Mouse (Mus musculus) heart, embryonic 11.5 days (tissue): ENCODE results near the gene Cyb5d2. TPM values are rescaled to one million over a fixed set of nuclear protein-coding genes. Genes with fewer than 3 reads are reported as not detected.

Source experiments
- ATAC-seq: fragments of 200-750 bp; cut with Nextera tagmentation; replicated peaks from 2 replicates; pipeline ENCODE4 v1.8.0; 2017; ENCODE audit warnings: moderate library complexity; ENCODE audit not compliant: insufficient number of reproducible peaks, low FRiP score, low TSS enrichment
- H3K27ac ChIP-seq: fragments of 300-500 bp; sonication (generic); 2 replicates; pipeline ENCODE4 v1.5.1; 2014; ENCODE audit warnings: mild to moderate bottlenecking, low read depth, low read length
- H3K27me3 ChIP-seq: fragments of 300-500 bp; sonication (generic); 2 replicates; pipeline ENCODE4 v1.6.1; 2014; ENCODE audit warnings: mild to moderate bottlenecking, low read length, mixed read lengths; ENCODE audit not compliant: control insufficient read depth, insufficient read depth
- H3K36me3 ChIP-seq: fragments of 300-500 bp; sonication (generic); 2 replicates; pipeline ENCODE4 v1.6.1; 2014; ENCODE audit warnings: mild to moderate bottlenecking, low read length, moderate library complexity, mixed read lengths; ENCODE audit not compliant: control insufficient read depth, insufficient read depth
- H3K4me1 ChIP-seq: fragments of 300-500 bp; sonication (generic); 2 replicates; pipeline ENCODE4 v1.6.1; 2014; ENCODE audit warnings: low read length; ENCODE audit not compliant: control insufficient read depth, insufficient read depth
- H3K4me2 ChIP-seq: fragments of 300-500 bp; sonication (generic); 2 replicates; pipeline ENCODE4 v1.6.1; 2014; ENCODE audit warnings: mild to moderate bottlenecking, moderate library complexity
- H3K4me3 ChIP-seq: fragments of 300-500 bp; sonication (generic); 2 replicates; pipeline ENCODE4 v1.5.1; 2014; ENCODE audit warnings: low read depth, low read length
- H3K9ac ChIP-seq: fragments of 300-500 bp; sonication (generic); 2 replicates; pipeline ENCODE4 v1.6.1; 2014; ENCODE audit warnings: mild to moderate bottlenecking, low read depth, low read length, moderate library complexity
- H3K9me3 ChIP-seq: fragments of 300-500 bp; sonication (generic); replicated peaks from 2 replicates; pipeline ENCODE4 v1.6.1; 2016; ENCODE audit warnings: low read length; ENCODE audit not compliant: control insufficient read depth
- WGBS: fragments of 180-500 bp; shearing (Covaris S2); extraction: QIAGEN DNeasy Blood & Tissue Kit; methylation state at CpG from one replicate; pipeline ENCODE4 v1.1.7; 2014; ENCODE audit not compliant: insufficient replicate concordance; 5-methylcytosine and 5-hydroxymethylcytosine counted together
- polyA plus RNA-seq: library from polyadenylated mRNA; unstranded; fragments of >200 nt; fragmentation: Nextera tagmentation; extraction: Ambion mirVana; gene quantifications from 2 replicates; pipeline ENCODE4 v1.2.1, GENCODE M21; 2014

Gene Cyb5d2
- polyA plus RNA-seq, 1 experiment from 2014 or later: 5.4 TPM

DNA sequence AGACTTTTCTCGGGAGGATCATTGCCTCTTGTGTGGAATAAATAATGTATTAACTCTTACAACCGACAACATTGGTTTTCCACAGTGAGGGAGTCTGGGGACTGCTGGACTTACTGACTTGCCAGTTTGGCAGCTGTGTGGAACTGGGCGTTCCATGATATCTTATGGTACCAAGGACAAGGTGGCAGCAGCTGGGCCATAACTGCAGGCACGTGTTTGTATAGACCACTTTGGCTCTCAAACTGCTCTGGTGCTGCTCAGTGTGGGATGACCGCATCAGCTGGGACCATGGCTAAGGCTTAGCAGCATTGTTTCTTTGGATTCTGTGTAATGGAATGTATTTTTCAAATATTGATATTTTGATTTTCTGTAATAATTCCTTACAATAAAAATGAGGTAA lies 25.1 kb downstream of the Cyb5d2 start:
- Histone ChIP-seq H3K9me3 (no peaks in the 10 kb centered on the region), H3K9ac (no peak overlapping the region), H3K4me1 (no peaks in the 10 kb centered on the region), H3K4me2 (no peak overlapping the region), H3K27ac (no peak overlapping the region), H3K4me3 (no peak overlapping the region), H3K27me3 (no peaks in the 10 kb centered on the region), H3K36me3 (peaks cover 3% of the 10 kb centered on the region; the same call in 1 of the 2 replicates)
- no peak for ATAC-seq
- WGBS: 88% methylated on average over 5 of the region's 5 CpGs

GRCm38 (mm10) chr11:72770324-72770723 lies 25.6 kb downstream of the Cyb5d2 start:
- H3K4me3 ChIP-seq: no peak overlapping the region
- H3K9ac ChIP-seq: no peak overlapping the region
- no peaks in the 10 kb centered on the region for H3K4me1 ChIP-seq
- peaks cover 3% of the 10 kb centered on the region; the same call in 1 of the 2 replicates for H3K36me3 ChIP-seq
- WGBS: 90% methylated on average over 3 of the region's 3 CpGs
- no peak for ATAC-seq
- no peaks in the 10 kb centered on the region for H3K9me3 ChIP-seq
- H3K27ac ChIP-seq: no peak overlapping the region
- no peaks in the 10 kb centered on the region for H3K27me3 ChIP-seq
- H3K4me2 ChIP-seq: no peak overlapping the region

- Histone ChIP-seq H3K27ac (no peak overlapping the region), H3K36me3 (peaks cover 8% of the 10 kb centered on the region; the same call in 1 of the 2 replicates), H3K4me2 (no peak overlapping the region), H3K27me3 (no peaks in the 10 kb centered on the region), H3K4me3 (no peak overlapping the region), H3K4me1 (no peaks in the 10 kb centered on the region), H3K9me3 (no peaks in the 10 kb centered on the region), H3K9ac (no peak overlapping the region)
- WGBS: 83% methylated on average over 3 of the region's 3 CpGs
- ATAC-seq: no peak
These were observed 26.9 kb downstream of the Cyb5d2 start for GRCm38 (mm10) chr11:72769061-72769460.

GRCm38 (mm10) chr11:72767716-72768115 lies 28.2 kb downstream of the Cyb5d2 start:
- H3K4me1 ChIP-seq: no peaks in the 10 kb centered on the region
- no peak overlapping the region for H3K4me3 ChIP-seq
- no peaks in the 10 kb centered on the region for H3K27me3 ChIP-seq
- no peak for ATAC-seq
- no peak overlapping the region for H3K4me2 ChIP-seq
- H3K9ac ChIP-seq: no peak overlapping the region
- peaks cover 13% of the 10 kb centered on the region for H3K36me3 ChIP-seq
- H3K27ac ChIP-seq: no peak overlapping the region
- H3K9me3 ChIP-seq: no peaks in the 10 kb centered on the region
- WGBS: 88% methylated on average over 8 of the region's 8 CpGs

DNA sequence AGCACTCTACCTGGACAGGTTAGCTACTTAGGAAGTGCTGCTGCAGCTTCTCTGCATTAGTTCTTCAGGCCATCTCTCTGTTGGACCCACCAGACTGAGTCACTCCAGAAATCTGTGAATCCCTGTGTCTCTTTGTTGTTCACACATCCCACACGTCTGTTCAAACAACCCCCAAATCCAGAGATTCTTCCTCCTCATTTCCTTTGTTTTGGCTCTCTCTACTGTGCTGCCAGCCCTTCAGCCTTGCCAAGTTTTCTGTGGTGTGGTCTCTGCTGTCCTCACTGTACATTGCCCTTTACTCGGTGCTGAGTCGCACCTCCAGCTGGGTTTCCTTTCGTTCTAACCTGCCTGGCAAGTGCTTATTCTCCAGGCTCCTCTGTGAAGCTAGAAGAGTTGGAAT lies 31.7 kb downstream of the Cyb5d2 start:
- WGBS: 88% methylated on average over 4 of the region's 4 CpGs
- H3K4me1 ChIP-seq: no peaks in the 10 kb centered on the region

DNA sequence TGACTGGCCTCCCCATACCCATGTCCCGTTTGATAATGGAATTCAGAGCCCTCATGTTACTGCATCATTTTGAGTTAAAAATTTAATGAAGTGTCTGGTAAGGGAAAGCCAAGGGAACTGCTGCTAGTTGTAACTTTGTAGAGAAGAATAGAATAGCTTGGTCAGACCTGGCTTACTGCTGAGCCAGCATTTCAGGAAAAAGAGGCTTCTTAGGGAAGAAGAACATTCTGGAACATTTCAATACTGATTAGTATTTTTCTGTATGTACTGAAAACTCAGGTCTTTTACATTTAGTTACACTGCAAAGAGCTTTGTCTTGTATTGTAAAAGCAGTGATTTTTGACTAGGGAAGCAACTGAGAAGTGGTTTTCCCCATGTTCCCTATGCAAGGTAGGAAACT lies 35.2 kb downstream of the Cyb5d2 start:
- Histone ChIP-seq H3K27me3 (no peaks in the 10 kb centered on the region), H3K4me2 (no peak overlapping the region), H3K27ac (no peak overlapping the region), H3K36me3 (peaks cover 32% of the 10 kb centered on the region), H3K9me3 (no peaks in the 10 kb centered on the region), H3K4me1 (no peaks in the 10 kb centered on the region), H3K9ac (no peak overlapping the region), H3K4me3 (no peak overlapping the region)
- WGBS: 83% methylated on average over 1 of the region's 1 CpGs
- no peak for ATAC-seq

More for the DNA sequence above, 31.7 kb downstream of the Cyb5d2 start:
- H3K36me3 ChIP-seq: peaks cover 27% of the 10 kb centered on the region
- H3K4me2 ChIP-seq: no peak overlapping the region
- no peaks in the 10 kb centered on the region for H3K27me3 ChIP-seq
- H3K9ac ChIP-seq: no peak overlapping the region
- no peak overlapping the region for H3K27ac ChIP-seq
- H3K4me3 ChIP-seq: no peak overlapping the region
- ATAC-seq: no peak
- H3K9me3 ChIP-seq: no peaks in the 10 kb centered on the region

- ATAC-seq: no peak
- no peak overlapping the region for H3K4me2 ChIP-seq
- H3K4me3 ChIP-seq: no peak overlapping the region
- H3K9ac ChIP-seq: no peak overlapping the region
- peaks cover 32% of the 10 kb centered on the region for H3K36me3 ChIP-seq
- H3K9me3 ChIP-seq: no peaks in the 10 kb centered on the region
- 90% methylated on average over 6 of the region's 6 CpGs for WGBS
- H3K4me1 ChIP-seq: no peaks in the 10 kb centered on the region
- no peaks in the 10 kb centered on the region for H3K27me3 ChIP-seq
- H3K27ac ChIP-seq: no peak overlapping the region
These were observed 36.4 kb downstream of the Cyb5d2 start for GRCm38 (mm10) chr11:72759581-72759980.

GRCm38 (mm10) chr11:72758316-72758715 lies 37.6 kb downstream of the Cyb5d2 start:
- Histone ChIP-seq H3K27me3 (no peaks in the 10 kb centered on the region), H3K9me3 (no peaks in the 10 kb centered on the region), H3K4me1 (no peaks in the 10 kb centered on the region), H3K4me2 (no peak overlapping the region), H3K27ac (no peak overlapping the region), H3K36me3 (peaks cover 24% of the 10 kb centered on the region), H3K4me3 (no peak overlapping the region), H3K9ac (no peak overlapping the region)
- no peak for ATAC-seq
- WGBS: 93% methylated on average over 5 of the region's 5 CpGs

DNA sequence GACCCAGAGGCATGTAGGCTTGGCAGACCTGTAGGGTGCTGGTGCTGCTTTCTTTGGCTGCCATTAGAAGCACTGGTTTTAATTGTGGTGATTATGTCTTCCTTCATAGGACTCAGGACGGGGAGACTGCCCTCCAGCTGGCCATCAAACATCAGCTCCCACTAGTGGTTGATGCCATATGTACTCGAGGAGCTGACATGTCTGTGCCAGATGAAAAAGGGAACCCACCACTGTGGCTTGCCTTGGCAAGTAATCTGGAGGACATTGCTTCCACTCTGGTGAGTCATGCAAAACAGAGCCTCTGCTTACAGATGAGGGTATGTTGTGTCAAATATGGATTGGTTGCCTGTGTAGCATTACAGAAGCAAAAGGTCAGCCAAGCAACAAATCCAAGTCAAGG lies 44.0 kb downstream of the Cyb5d2 start:
- H3K4me3 ChIP-seq: no peak overlapping the region
- no peak for ATAC-seq
- whole genome bisulfite sequencing: 44% methylated on average over 2 of the region's 2 CpGs
- no peak overlapping the region for H3K9ac ChIP-seq
- peaks cover 16% of the 10 kb centered on the region for H3K36me3 ChIP-seq
- H3K27me3 ChIP-seq: no peaks in the 10 kb centered on the region
- no peak overlapping the region for H3K4me2 ChIP-seq
- no peaks in the 10 kb centered on the region for H3K9me3 ChIP-seq
- no peaks in the 10 kb centered on the region for H3K4me1 ChIP-seq
- no peak overlapping the region for H3K27ac ChIP-seq
